Mouse (Mus musculus): ENCODE results near the gene Dpp6.
"Not testable (repeated sequence)": the region's sequence is repeated elsewhere in the genome, so short reads cannot be mapped to it uniquely, and the experiment has no call there.

Dpp6 gene

GRCm38 (mm10) chr5:27501338-27501737, 684.3 kb downstream of the Dpp6 start, which contains the start of gene Speer4b:
Gene Speer4b, minus strand, starts transcription at chr5:27501438.
- DNase-seq (ENCODE audit: low read depth), result not testable (repeated sequence)

GRCm38 (mm10) chr5:27518716-27519115, 701.7 kb downstream of the Dpp6 start:
- no peak for DNase-seq (ENCODE audit: low read depth)

GRCm38 (mm10) chr5:27526906-27527305, 709.9 kb downstream of the Dpp6 start:
- DNase-seq (ENCODE audit: low read depth), result no peak

GRCm38 (mm10) chr5:27544816-27545270, 727.8 kb downstream of the Dpp6 start:
- no peak for DNase-seq (ENCODE audit: low read depth)

GRCm38 (mm10) chr5:27549291-27549690, 732.3 kb downstream of the Dpp6 start:
- DNase-seq (ENCODE audit: low read depth), result no peak

GRCm38 (mm10) chr5:27565700-27566099, 748.7 kb downstream of the Dpp6 start:
- no peak for DNase-seq (ENCODE audit: low read depth)

- no peak for DNase-seq (ENCODE audit: low read depth)
These were observed 771.2 kb downstream of the Dpp6 start for GRCm38 (mm10) chr5:27587970-27588758.

- no peak for DNase-seq (ENCODE audit: low read depth)
These were observed 787.1 kb downstream of the Dpp6 start for GRCm38 (mm10) chr5:27604132-27604531.

GRCm38 (mm10) chr5:27615769-27616168, 798.8 kb downstream of the Dpp6 start:
- no peak for DNase-seq (ENCODE audit: low read depth)

- no peak for DNase-seq (ENCODE audit: low read depth)
These were observed 804.8 kb downstream of the Dpp6 start for GRCm38 (mm10) chr5:27621811-27622210.

GRCm38 (mm10) chr5:27623876-27624275, 806.9 kb downstream of the Dpp6 start:
- DNase-seq (ENCODE audit: low read depth), result no peak

- no peak for DNase-seq (ENCODE audit: low read depth)
These were observed 815.1 kb downstream of the Dpp6 start for GRCm38 (mm10) chr5:27632151-27632550.

- no peak for DNase-seq (ENCODE audit: low read depth)
These were observed 818.9 kb downstream of the Dpp6 start for GRCm38 (mm10) chr5:27635941-27636340.

GRCm38 (mm10) chr5:27641876-27642275, 824.9 kb downstream of the Dpp6 start:
- DNase-seq (ENCODE audit: low read depth), result no peak

GRCm38 (mm10) chr5:27651879-27652814, 835.1 kb downstream of the Dpp6 start:
- no peak for DNase-seq (ENCODE audit: low read depth)

- DNase-seq (ENCODE audit: low read depth), result no peak
These were observed 839.1 kb downstream of the Dpp6 start for GRCm38 (mm10) chr5:27656101-27656500.

GRCm38 (mm10) chr5:27657672-27658071, 840.7 kb downstream of the Dpp6 start:
- DNase-seq (ENCODE audit: low read depth), result no peak

- DNase-seq (ENCODE audit: low read depth), result no peak
These were observed 841.2 kb downstream of the Dpp6 start for GRCm38 (mm10) chr5:27658165-27658564.

- no peak for DNase-seq (ENCODE audit: low read depth)
These were observed 841.6 kb downstream of the Dpp6 start for GRCm38 (mm10) chr5:27658569-27658968.

- DNase-seq (ENCODE audit: low read depth), result no peak
These were observed 842.0 kb downstream of the Dpp6 start for GRCm38 (mm10) chr5:27659019-27659418.

GRCm38 (mm10) chr5:27659781-27660180, 842.8 kb downstream of the Dpp6 start:
- no peak for DNase-seq (ENCODE audit: low read depth)

- no peak for DNase-seq (ENCODE audit: low read depth)
These were observed 847.1 kb downstream of the Dpp6 start for GRCm38 (mm10) chr5:27664111-27664510.

GRCm38 (mm10) chr5:27671487-27671886, 854.5 kb downstream of the Dpp6 start:
- DNase-seq (ENCODE audit: low read depth), result no peak

All from fibroblast of lung, adult 2 months (primary cell).